Mouse (Mus musculus): ENCODE measurements at regions not wholly inside any gene's neighbourhood (a gene's known extent, or its start where the extent isn't known, plus 50 kb on each side); places are given as distances from the start of the nearest gene placed in this dataset.

DNA sequence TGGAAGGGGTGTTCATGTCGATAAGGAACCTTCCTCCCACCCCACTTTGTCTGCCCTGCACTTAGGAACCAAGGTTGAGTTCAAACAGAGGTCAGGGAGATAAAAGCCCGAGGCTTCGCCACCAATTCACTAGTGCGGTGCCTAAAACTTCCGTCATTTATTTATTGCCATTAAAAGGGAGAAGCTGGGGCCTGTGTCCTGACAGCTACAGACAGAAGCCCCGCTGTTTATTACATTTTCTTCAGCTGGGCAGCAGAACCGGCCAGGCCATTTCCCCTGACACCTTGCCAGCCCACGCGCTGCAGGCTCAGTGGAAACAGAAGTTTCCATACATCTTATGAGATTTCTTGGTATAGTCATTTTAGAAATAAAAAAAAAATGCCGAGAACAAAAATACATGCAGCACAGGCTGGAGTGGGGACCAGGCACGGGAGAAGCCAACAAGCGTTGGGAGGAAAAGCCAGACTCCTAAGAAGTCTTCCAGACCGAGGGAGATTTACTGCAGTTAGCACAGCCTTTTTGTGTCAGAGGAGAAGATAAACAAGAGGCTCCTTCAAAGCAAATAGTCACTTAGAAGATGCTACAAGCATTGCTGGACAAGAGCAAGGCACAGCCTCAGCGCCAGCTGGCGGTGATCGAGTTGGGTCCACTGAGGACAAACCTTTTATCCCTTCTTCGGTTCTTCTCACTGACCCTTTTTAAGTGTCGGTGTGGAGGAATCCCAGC, 120.5 kb upstream of the Gm10295 start:
- ATAC-seq (replicated peaks; ENCODE audit: low FRiP score, low read depth) (peak; percentile 81), DNase-seq (ENCODE audit: low spot score) (peak; percentile 96)
- Histone ChIP-seq H3K27ac (peak overlapping the region; percentile 90), H3K4me3 (replicated peaks; ENCODE audit: low read depth, low read length) (no peak overlapping the region), H3K9ac (ENCODE audit: low read depth, low read length) (no peak overlapping the region; the same call in 1 of the 2 replicates), H3K27me3 (ENCODE audit: insufficient read depth, low read length) (no peaks in the 10 kb centered on the region), H3K36me3 (ENCODE audit: insufficient read depth, low read length) (no peaks in the 10 kb centered on the region), H3K4me1 (replicated peaks; ENCODE audit: insufficient read depth, low read length) (peaks cover 19% of the 10 kb centered on the region), H3K4me2 (ENCODE audit: low read length) (peak overlapping the region; percentile 11; the same call in 1 of the 2 replicates), H3K9me3 (replicated peaks; ENCODE audit: low read length) (no peaks in the 10 kb centered on the region)
- TF ChIP-seq CTCF (IDR thresholded peaks at IDR 0.05; ENCODE audit: low read depth): 0 out of 2 replicates have a peak, but pooled peaks have one; percentile 0
- 8% methylated on average over 18 of the region's 18 CpGs for WGBS

DNA sequence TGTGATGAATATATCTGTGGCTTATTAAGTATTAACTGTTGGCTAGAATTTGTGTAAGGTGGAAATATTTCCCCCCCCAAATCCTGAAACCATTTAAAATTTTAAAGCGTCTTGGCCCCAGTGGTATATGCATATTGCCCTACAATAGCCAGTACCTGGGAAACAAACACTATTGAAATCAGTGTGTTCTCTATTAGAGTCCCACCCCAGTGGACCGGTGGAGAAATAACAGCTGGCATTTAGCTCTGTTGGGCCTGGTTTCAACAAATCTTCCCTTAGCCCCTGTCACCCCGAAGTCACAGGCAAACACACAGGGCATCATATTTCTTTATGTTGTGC, 120.0 kb upstream of the Gm10295 start:
- peak overlapping the region; percentile 90 for H3K27ac ChIP-seq
- H3K9me3 ChIP-seq (replicated peaks; ENCODE audit: low read length): no peaks in the 10 kb centered on the region
- ATAC-seq (replicated peaks; ENCODE audit: low FRiP score, low read depth) (no peak), DNase-seq (ENCODE audit: low spot score) (no peak)
- 6% methylated on average over 3 of the region's 3 CpGs for WGBS
- no peaks in the 10 kb centered on the region for H3K27me3 ChIP-seq (ENCODE audit: insufficient read depth, low read length)
- H3K36me3 ChIP-seq (ENCODE audit: insufficient read depth, low read length): no peaks in the 10 kb centered on the region
- H3K9ac ChIP-seq (ENCODE audit: low read depth, low read length): no peak overlapping the region
- TF ChIP-seq CTCF (IDR thresholded peaks at IDR 0.05; ENCODE audit: low read depth): 0 out of 2 replicates have a peak, but pooled peaks have one; percentile 2
- H3K4me2 ChIP-seq (ENCODE audit: low read length): peak overlapping the region; percentile 11; the same call in 1 of the 2 replicates
- H3K4me3 ChIP-seq (replicated peaks; ENCODE audit: low read depth, low read length): no peak overlapping the region
- peaks cover 19% of the 10 kb centered on the region for H3K4me1 ChIP-seq (replicated peaks; ENCODE audit: insufficient read depth, low read length)

DNA sequence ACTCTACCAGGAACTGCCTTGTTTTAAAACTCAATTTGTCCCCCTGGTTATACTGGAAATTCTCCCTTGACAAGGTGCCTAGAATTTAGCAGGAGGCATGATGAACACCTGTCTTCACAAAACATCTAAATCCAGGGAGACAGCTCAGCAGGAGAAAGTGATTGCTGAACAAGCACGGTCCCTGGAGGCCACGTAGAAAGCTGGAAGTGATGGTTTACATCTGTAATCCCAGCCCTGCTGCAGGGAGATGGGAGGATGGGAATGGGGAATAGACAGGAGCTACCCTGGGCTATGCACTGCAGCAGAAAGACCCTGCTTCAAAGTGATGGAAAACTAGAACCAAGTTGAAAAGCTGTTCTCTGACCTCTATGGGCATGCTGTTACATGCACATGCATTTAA, 119.1 kb upstream of the Gm10295 start:
- no peaks in the 10 kb centered on the region for H3K9me3 ChIP-seq (replicated peaks; ENCODE audit: low read length)
- ATAC-seq (replicated peaks; ENCODE audit: low FRiP score, low read depth): no peak
- peak overlapping the region; percentile 90 for H3K27ac ChIP-seq
- H3K4me1 ChIP-seq (replicated peaks; ENCODE audit: insufficient read depth, low read length): peaks cover 19% of the 10 kb centered on the region
- DNase-seq (ENCODE audit: low spot score): no peak
- H3K9ac ChIP-seq (ENCODE audit: low read depth, low read length): no peak overlapping the region
- no peaks in the 10 kb centered on the region for H3K36me3 ChIP-seq (ENCODE audit: insufficient read depth, low read length)
- H3K4me2 ChIP-seq (ENCODE audit: low read length): no peak overlapping the region
- TF ChIP-seq CTCF (IDR thresholded peaks at IDR 0.05; ENCODE audit: low read depth): no peak
- H3K27me3 ChIP-seq (ENCODE audit: insufficient read depth, low read length): no peaks in the 10 kb centered on the region
- H3K4me3 ChIP-seq (replicated peaks; ENCODE audit: low read depth, low read length): no peak overlapping the region
- WGBS: 25% methylated on average over 2 of the region's 2 CpGs

DNA sequence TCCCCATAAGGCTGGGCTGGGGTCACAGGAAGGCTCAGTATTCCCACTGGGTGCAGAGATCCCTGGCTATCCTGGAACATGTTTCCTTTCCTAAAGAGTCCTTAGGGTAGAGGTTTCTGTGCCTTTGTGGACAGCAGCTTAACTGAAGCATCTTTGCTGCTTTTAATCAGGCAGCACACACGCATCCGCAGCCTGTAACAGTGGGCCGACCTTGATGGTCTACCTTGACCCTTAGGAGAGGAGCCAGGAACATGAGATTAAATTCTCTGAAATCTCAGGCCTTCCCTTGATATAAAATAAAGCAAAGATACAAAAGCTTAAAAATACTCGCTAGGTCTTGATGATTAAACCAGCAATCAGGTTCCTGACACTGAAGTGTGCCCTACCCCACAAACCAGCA, 118.7 kb upstream of the Gm10295 start:
- WGBS: 76% methylated on average over 4 of the region's 4 CpGs

DNA sequence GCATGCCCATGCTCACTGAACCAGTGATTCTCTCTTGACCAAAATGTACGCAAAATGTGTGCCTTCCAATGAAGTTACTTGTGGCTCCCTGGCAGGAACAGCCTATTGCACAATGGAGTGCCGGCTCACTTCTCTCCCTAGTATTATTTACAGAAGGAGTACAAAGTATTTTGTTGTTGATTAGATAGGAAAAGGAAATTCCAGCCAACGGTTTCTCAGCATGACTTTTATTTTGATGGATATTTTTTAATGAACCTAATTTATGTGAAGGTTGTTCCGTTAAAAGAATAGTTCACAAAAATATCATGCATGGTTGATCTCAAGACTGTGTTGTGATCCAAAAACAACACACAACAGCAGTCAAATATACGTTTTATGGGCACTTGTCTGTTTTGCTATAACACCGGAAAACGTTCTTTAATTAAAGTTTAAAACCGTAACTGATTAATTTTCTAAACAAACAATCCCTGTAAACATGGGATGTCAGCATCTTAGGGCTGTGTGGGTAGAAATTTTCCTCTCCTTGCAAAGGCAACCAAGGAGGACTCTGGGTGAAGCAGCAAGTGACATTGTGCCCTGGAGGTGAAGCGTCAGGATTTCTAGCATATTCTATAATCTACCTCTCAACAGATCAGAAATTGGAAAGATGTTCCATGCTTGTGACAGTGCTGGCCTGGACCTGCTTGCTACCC, 116.3 kb upstream of the Gm10295 start:
- no peak overlapping the region for H3K9ac ChIP-seq (ENCODE audit: low read depth, low read length)
- H3K4me3 ChIP-seq (replicated peaks; ENCODE audit: low read depth, low read length): no peak overlapping the region
- peaks cover 13% of the 10 kb centered on the region for H3K4me1 ChIP-seq (replicated peaks; ENCODE audit: insufficient read depth, low read length)
- TF ChIP-seq CTCF (IDR thresholded peaks at IDR 0.05; ENCODE audit: low read depth): no peak
- H3K4me2 ChIP-seq (ENCODE audit: low read length): no peak overlapping the region
- peak overlapping the region; percentile 81 for H3K27ac ChIP-seq
- H3K27me3 ChIP-seq (ENCODE audit: insufficient read depth, low read length): no peaks in the 10 kb centered on the region
- peak; percentile 95 for DNase-seq (ENCODE audit: low spot score)
- WGBS: 16% methylated on average over 9 of the region's 9 CpGs
- H3K9me3 ChIP-seq (replicated peaks; ENCODE audit: low read length): no peaks in the 10 kb centered on the region
- H3K36me3 ChIP-seq (ENCODE audit: insufficient read depth, low read length): no peaks in the 10 kb centered on the region
- ATAC-seq (replicated peaks; ENCODE audit: low FRiP score, low read depth): peak; percentile 49; the same call in 1 of the 2 replicates

More for the DNA sequence above, 118.7 kb upstream of the Gm10295 start:
- Histone ChIP-seq H3K27ac (peak overlapping the region; percentile 90), H3K36me3 (ENCODE audit: insufficient read depth, low read length) (no peaks in the 10 kb centered on the region), H3K27me3 (ENCODE audit: insufficient read depth, low read length) (no peaks in the 10 kb centered on the region), H3K9me3 (replicated peaks; ENCODE audit: low read length) (no peaks in the 10 kb centered on the region), H3K4me3 (replicated peaks; ENCODE audit: low read depth, low read length) (no peak overlapping the region), H3K4me2 (ENCODE audit: low read length) (no peak overlapping the region), H3K4me1 (replicated peaks; ENCODE audit: insufficient read depth, low read length) (peaks cover 19% of the 10 kb centered on the region), H3K9ac (ENCODE audit: low read depth, low read length) (no peak overlapping the region)
- no peak for DNase-seq (ENCODE audit: low spot score)
- ATAC-seq (replicated peaks; ENCODE audit: low FRiP score, low read depth): no peak
- no peak for TF ChIP-seq CTCF (IDR thresholded peaks at IDR 0.05; ENCODE audit: low read depth)

DNA sequence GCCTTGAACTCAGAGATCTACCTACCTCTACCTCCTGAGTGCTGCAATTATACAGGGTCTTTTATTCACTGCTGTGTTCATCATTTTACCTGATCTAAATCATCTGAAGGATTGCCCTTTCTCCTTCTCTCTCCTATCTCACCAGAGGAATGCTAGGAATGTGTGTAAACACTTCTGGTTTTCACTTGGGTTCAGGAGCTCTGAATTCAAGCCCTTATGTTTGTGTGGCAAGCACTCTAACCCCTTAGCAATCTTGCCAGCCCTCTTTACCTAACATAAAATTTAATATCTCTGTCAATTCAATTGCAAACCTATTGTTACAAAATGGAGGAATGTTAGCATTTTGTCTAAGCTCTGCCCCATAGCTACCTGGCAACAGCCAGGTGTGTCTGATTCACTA, 112.8 kb upstream of the Gm10295 start:
- Histone ChIP-seq H3K4me1 (replicated peaks; ENCODE audit: insufficient read depth, low read length) (peaks cover 5% of the 10 kb centered on the region; the same call in 1 of the 2 replicates), H3K9ac (ENCODE audit: low read depth, low read length) (no peak overlapping the region), H3K4me2 (ENCODE audit: low read length) (no peak overlapping the region), H3K4me3 (replicated peaks; ENCODE audit: low read depth, low read length) (no peak overlapping the region), H3K36me3 (ENCODE audit: insufficient read depth, low read length) (no peaks in the 10 kb centered on the region), H3K9me3 (replicated peaks; ENCODE audit: low read length) (0 out of 2 replicates have a peak, but pooled peaks cover 2% of the 10 kb centered on the region), H3K27me3 (ENCODE audit: insufficient read depth, low read length) (no peaks in the 10 kb centered on the region), H3K27ac (no peak overlapping the region)
- DNase-seq (ENCODE audit: low spot score): no peak
- no peak for ATAC-seq (replicated peaks; ENCODE audit: low FRiP score, low read depth)
- TF ChIP-seq CTCF (IDR thresholded peaks at IDR 0.05; ENCODE audit: low read depth): no peak
